Mouse (Mus musculus): ENCODE measurements around the gene Hnrnpul2. TPM values are rescaled to one million over a fixed set of nuclear protein-coding genes. Genes with fewer than 3 reads are reported as not detected.
A peak's percentile ranks its signal among the peaks of the same experiment; 100 is the strongest.
"Not testable (repeated sequence)": the region's sequence is repeated elsewhere in the genome, so short reads cannot be mapped to it uniquely, and the experiment has no call there.

The Hnrnpul2 gene
- total RNA-seq, 2 experiments from 2014 or later = 31.0 to 36.6 TPM

GRCm38 (mm10) chr19:8817001-8817400 is 2.8 kb upstream of the Hnrnpul2 start:
- intact Hi-C loops (cut with DNase I) = no loop called here
- DNase-seq = no peak

- intact Hi-C loops (cut with DNase I) = no loop called here
- no peak for DNase-seq
Observed at GRCm38 (mm10) chr19:8818301-8818798, 1.5 kb upstream of the Hnrnpul2 start.

- peak; percentile 89 to 91 for DNase-seq
- intact Hi-C loops (cut with DNase I) = no loop called here
Observed at GRCm38 (mm10) chr19:8818801-8819595, 812 bp upstream of the Hnrnpul2 start, which contains the start of gene Ttc9c. Gene Ttc9c, minus strand, starts transcription at chr19:8819333.

GRCm38 (mm10) chr19:8820424-8820956 is 680 bp downstream of the Hnrnpul2 start:
- intact Hi-C loops (cut with DNase I) = no loop called here
- DNase-seq = peak in 1 of 2 experiments; percentile 29

GRCm38 (mm10) chr19:8821146-8821545 is 1.3 kb downstream of the Hnrnpul2 start:
- no peak for DNase-seq
- intact Hi-C loops (cut with DNase I) = no loop called here

GRCm38 (mm10) chr19:8822696-8823095 is 2.9 kb downstream of the Hnrnpul2 start:
- intact Hi-C loops (cut with DNase I) = no loop called here
- DNase-seq = no peak

GRCm38 (mm10) chr19:8829660-8830059 is 9.8 kb downstream of the Hnrnpul2 start, which contains the start of gene AC129217.1:
Gene AC129217.1, plus strand, starts transcription at chr19:8829773.
- DNase-seq = no peak
- intact Hi-C loops (cut with DNase I) = no loop called here

GRCm38 (mm10) chr19:8830664-8831063 is 10.9 kb downstream of the Hnrnpul2 start:
- intact Hi-C loops (cut with DNase I) = no loop called here
- DNase-seq = no peak

GRCm38 (mm10) chr19:8831262-8831661 is 11.5 kb downstream of the Hnrnpul2 start:
- no peak for DNase-seq
- intact Hi-C loops (cut with DNase I) = no loop called here

GRCm38 (mm10) chr19:8832971-8833370 is 13.2 kb downstream of the Hnrnpul2 start:
- intact Hi-C loops (cut with DNase I) = no loop called here

GRCm38 (mm10) chr19:8836327-8836726 is 16.5 kb downstream of the Hnrnpul2 start:
- intact Hi-C loops (cut with DNase I); DNase-seq: not testable (repeated sequence)

More at GRCm38 (mm10) chr19:8832971-8833370, 13.2 kb downstream of the Hnrnpul2 start:
- DNase-seq = no peak

GRCm38 (mm10) chr19:8837251-8837791 is 17.5 kb downstream of the Hnrnpul2 start, which contains the start of gene Bscl2:
Gene Bscl2, plus strand, starts transcription at chr19:8837467.
- intact Hi-C loops (cut with DNase I) = no loop called here
- DNase-seq = peak; percentile 68 to 83

GRCm38 (mm10) chr19:8838041-8838730 is 18.4 kb downstream of the Hnrnpul2 start:
- intact Hi-C loops (cut with DNase I) = no loop called here
- DNase-seq = no peak

GRCm38 (mm10) chr19:8839103-8839907 is 19.5 kb downstream of the Hnrnpul2 start, which contains the start of gene Gng3:
Gene Gng3, minus strand, starts transcription at chr19:8839194.
- DNase-seq = no peak
- intact Hi-C loops (cut with DNase I) = no loop called here

- DNase-seq = peak; percentile 64 to 65
- intact Hi-C loops (cut with DNase I) = loop anchor here (5.0 kb wide), 1 partner anchor 52 kb away; the partner anchor contains the start of gene Ints5
Observed at GRCm38 (mm10) chr19:8839908-8840791, 20.3 kb downstream of the Hnrnpul2 start.

GRCm38 (mm10) chr19:8841012-8841411 is 21.2 kb downstream of the Hnrnpul2 start:
- intact Hi-C loops (cut with DNase I) = loop anchor here (5.0 kb wide), 1 partner anchor 51 kb away; the partner anchor contains the start of gene Ints5
- DNase-seq = no peak

GRCm38 (mm10) chr19:8842961-8843360 is 23.2 kb downstream of the Hnrnpul2 start:
- intact Hi-C loops (cut with DNase I) = loop anchor here (5.0 kb wide), 1 partner anchor 49 kb away; the partner anchor contains the start of gene Ints5
- no peak for DNase-seq

GRCm38 (mm10) chr19:8844371-8845129 is 24.7 kb downstream of the Hnrnpul2 start:
- intact Hi-C loops (cut with DNase I) = loop anchor here (5.0 kb wide), 2 partner anchors 48 to 258 kb away; partner anchors contain the start of gene Ints5
- DNase-seq = peak; percentile 59 to 82

All from gastrocnemius, postnatal 36 days (tissue).